Mouse (Mus musculus) ES-Bruce4 (cell line): ENCODE measurements around the gene Gtf3c2. TPM values are rescaled to one million over a fixed set of nuclear protein-coding genes. Genes with fewer than 3 reads are reported as not detected.

Experiments
- H3K27ac ChIP-seq: 2 replicates; pipeline ENCODE4 v1.5.1; 2012; ENCODE audit warnings: low read length, inconsistent platforms; ENCODE audit not compliant: insufficient read depth
- H3K27me3 ChIP-seq: 2 replicates; pipeline ENCODE4 v1.6.1; 2012; ENCODE audit warnings: mild to moderate bottlenecking, low read length, inconsistent platforms; ENCODE audit not compliant: control insufficient read depth, poor library complexity, insufficient read depth, severe bottlenecking
- H3K36me3 ChIP-seq: 2 replicates; pipeline ENCODE4 v1.6.1; 2012; ENCODE audit warnings: inconsistent platforms, mild to moderate bottlenecking, low read length, moderate library complexity; ENCODE audit not compliant: control insufficient read depth, poor library complexity, insufficient read depth, severe bottlenecking
- H3K4me1 ChIP-seq: one replicate; pipeline ENCODE4 v1.8.1; 2011; ENCODE audit warnings: low read length; ENCODE audit not compliant: control insufficient read depth, insufficient read depth
- H3K4me3 ChIP-seq: 2 replicates; pipeline ENCODE4 v1.5.1; 2011; ENCODE audit warnings: low read depth, mild to moderate bottlenecking, low read length
- H3K9ac ChIP-seq: 2 replicates; pipeline ENCODE4 v1.6.1; 2012; ENCODE audit warnings: low read depth, mild to moderate bottlenecking, inconsistent platforms; ENCODE audit not compliant: poor library complexity, severe bottlenecking
- H3K9me3 ChIP-seq: replicated peaks from 2 replicates; pipeline ENCODE4 v1.6.1; 2012; ENCODE audit warnings: mild to moderate bottlenecking, low read length, inconsistent platforms; ENCODE audit not compliant: control insufficient read depth, poor library complexity, insufficient read depth, severe bottlenecking
- CTCF ChIP-seq: IDR thresholded peaks from one replicate; pipeline ENCODE4 v1.8.1; 2011; ENCODE audit warnings: low read depth, low read length
- EP300 ChIP-seq: IDR thresholded peaks from 2 replicates; pipeline ENCODE4 v1.6.1; 2011; ENCODE audit warnings: low read depth, low read length; ENCODE audit not compliant: insufficient read depth
- POLR2A ChIP-seq: IDR thresholded peaks from one replicate; pipeline ENCODE4 v1.8.1; 2011; ENCODE audit warnings: low read length; ENCODE audit not compliant: insufficient read depth
- polyA plus RNA-seq: library from polyadenylated mRNA; stranded (reverse); fragments of >200 nt; gene quantifications from 2 replicates; pipeline ENCODE4 v1.2.4, GENCODE M21; 2011; ENCODE audit warnings: low read depth; ENCODE audit not compliant: missing spikeins, insufficient read depth, insufficient read length

The Gtf3c2 gene
- polyA plus RNA-seq, 1 experiment, result 106 TPM

DNA sequence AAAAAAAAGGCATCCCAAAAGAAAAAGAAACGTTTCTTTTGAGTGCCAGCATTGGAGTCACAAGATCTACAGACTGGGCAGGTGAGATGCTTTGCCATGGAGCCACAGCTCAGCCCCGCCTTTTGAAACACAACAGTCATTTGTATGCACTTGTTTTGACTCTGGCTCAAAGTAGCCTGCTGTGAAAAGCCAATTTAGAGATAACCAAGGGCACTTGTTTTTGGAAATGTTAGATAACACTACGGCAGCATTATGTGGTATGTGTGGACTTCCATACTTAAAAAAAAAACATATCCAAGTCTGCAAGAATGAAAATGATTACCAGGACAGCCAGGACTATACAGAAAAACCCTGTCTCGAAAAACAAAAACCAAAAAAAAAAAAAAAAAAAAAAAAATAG, 3.7 kb upstream of the Gtf3c2 start:
- Histone ChIP-seq H3K9me3 (no peaks in the 10 kb centered on the region), H3K36me3 (peaks cover 4% of the 10 kb centered on the region; the same call in 1 of the 2 replicates), H3K27me3 (no peaks in the 10 kb centered on the region), H3K4me1 (no peaks in the 10 kb centered on the region), H3K9ac (no peak overlapping the region), H3K4me3 (no peak overlapping the region), H3K27ac (no peak overlapping the region)
- no peak for TF ChIP-seq CTCF
- no peak for TF ChIP-seq POLR2A
- TF ChIP-seq EP300, result no peak

DNA sequence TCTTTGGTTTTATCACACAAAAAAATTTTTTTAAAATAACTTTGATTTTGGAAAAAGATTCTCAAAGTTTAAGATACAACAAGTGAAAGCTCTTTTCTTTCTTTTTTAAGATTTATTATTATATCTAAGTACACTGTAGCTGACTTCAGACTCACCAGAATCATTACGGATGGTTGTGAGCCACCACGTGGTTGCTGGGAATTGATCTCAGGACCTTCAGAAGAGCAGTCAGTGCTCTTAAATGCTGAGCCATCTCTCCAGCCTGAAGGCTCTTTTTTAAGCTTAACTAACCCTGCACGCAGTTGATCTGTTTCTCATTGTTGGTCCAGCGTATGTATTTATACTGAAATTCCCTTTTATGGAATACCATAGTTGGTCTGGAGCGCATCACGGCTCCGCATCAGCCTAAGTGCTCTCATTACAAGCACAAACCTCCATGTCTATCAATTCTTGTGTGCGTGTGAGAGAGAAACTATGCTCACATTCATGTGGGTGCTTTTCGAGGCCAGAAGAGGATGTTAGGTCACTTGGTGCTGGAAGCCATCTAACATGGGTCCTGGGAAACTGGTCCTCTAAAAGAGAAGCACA, 1.3 kb upstream of the Gtf3c2 start:
- no peak overlapping the region for H3K27ac ChIP-seq
- H3K36me3 ChIP-seq, result no peaks in the 10 kb centered on the region
- TF ChIP-seq CTCF (no peak), POLR2A (no peak), EP300 (no peak)
- H3K9ac ChIP-seq, result peak overlapping the region; percentile 18; the same call in 1 of the 2 replicates
- H3K4me1 ChIP-seq, result no peaks in the 10 kb centered on the region
- no peaks in the 10 kb centered on the region for H3K9me3 ChIP-seq
- H3K4me3 ChIP-seq, result no peak overlapping the region
- no peaks in the 10 kb centered on the region for H3K27me3 ChIP-seq

DNA sequence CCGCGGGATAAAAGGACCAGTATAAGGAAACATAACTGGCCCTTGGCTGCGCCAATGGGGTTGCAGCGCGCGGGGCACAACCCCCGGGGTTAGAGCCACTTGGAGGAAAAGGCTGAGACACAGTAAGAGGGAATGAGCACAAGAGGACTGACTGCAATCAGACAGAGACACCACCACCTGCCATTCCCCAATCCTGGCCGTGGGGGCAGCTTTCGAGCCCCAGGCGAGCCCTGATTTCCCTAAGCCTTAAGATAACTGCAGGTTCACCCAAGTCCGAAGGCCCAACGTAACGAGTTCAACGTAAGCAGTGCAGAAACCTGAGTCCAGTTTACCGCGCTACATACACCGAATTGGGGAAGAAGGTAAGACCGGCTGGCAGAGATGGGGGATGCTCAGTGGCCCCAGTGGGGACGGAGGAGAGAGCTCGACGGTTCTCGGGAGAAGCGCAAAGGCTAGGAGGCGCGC, 611 bp downstream of the Gtf3c2 start:
- Histone ChIP-seq H3K36me3 (peaks cover 3% of the 10 kb centered on the region), H3K4me1 (no peaks in the 10 kb centered on the region), H3K9ac (peak overlapping the region; percentile 79), H3K27ac (peak overlapping the region; percentile 83), H3K9me3 (no peaks in the 10 kb centered on the region), H3K4me3 (peak overlapping the region; percentile 98), H3K27me3 (no peaks in the 10 kb centered on the region)
- TF ChIP-seq CTCF, result no peak
- TF ChIP-seq EP300, result no peak
- TF ChIP-seq POLR2A, result no peak

DNA sequence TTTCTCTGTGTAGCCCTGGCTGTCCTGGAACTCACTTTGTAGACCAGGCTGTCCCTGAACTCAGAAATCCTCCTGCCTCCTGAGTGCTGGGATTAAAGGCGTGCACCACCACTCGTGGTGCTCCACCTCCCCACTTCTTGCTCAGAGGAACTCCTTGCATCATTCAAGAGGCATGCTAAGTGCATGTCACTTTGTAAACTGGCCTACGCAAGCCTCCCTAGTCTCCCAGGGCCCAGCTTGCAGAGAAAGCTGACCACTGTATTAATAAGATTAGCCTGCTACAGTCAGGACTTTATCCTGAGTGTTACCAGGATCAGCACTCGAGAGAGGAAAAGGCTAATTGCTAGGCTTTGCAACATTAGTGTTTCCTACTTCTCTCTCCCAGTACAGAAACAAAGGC, 11.3 kb downstream of the Gtf3c2 start:
- no peak overlapping the region for H3K9ac ChIP-seq
- no peaks in the 10 kb centered on the region for H3K27me3 ChIP-seq
- TF ChIP-seq EP300 (no peak), CTCF (no peak), POLR2A (no peak)
- no peak overlapping the region for H3K4me3 ChIP-seq
- no peak overlapping the region for H3K27ac ChIP-seq
- no peaks in the 10 kb centered on the region for H3K9me3 ChIP-seq
- H3K4me1 ChIP-seq, result no peaks in the 10 kb centered on the region
- peaks cover 93% of the 10 kb centered on the region for H3K36me3 ChIP-seq

DNA sequence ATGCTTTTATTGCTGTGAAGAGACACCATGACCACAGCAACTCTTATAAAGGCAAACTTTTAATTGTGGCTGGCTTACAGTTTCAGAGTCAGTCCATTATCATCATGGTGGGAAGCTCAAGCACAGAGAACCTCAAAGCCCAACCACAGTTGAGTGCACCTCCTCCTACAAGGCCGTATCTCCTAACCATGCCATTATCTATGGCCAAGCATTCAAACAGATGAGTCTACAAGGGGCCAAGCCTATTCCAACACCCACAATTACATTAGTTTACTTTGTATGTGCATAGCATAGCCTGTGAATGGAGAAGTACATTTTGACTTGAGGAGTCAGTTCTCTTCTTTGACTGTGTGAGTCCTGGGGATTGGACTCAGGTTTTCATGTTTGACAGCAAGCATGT, 15.1 kb downstream of the Gtf3c2 start:
- no peak overlapping the region for H3K4me3 ChIP-seq
- H3K36me3 ChIP-seq, result peaks cover 80% of the 10 kb centered on the region
- no peak overlapping the region for H3K9ac ChIP-seq
- no peak for TF ChIP-seq POLR2A
- no peak for TF ChIP-seq CTCF
- no peak for TF ChIP-seq EP300
- H3K4me1 ChIP-seq, result no peaks in the 10 kb centered on the region
- H3K27me3 ChIP-seq, result no peaks in the 10 kb centered on the region
- H3K9me3 ChIP-seq, result no peaks in the 10 kb centered on the region
- no peak overlapping the region for H3K27ac ChIP-seq

DNA sequence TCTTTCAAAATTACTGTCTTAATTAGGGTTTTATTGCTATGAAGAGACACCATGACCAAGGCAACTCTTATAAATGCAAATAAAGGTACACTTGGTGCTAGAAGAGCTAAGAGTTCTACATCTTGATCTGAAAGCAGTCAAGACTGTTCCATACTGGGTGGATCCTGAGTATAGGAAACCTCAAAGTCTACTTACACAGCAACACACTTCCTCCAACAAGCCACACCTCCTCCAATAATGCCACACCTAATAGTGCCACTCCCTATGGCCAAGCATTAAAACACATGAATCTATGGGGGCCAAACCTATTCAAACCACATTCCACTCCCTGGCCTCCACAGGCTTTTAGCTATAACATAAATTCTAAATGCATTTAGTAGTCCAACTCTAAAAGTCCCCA, 17.5 kb downstream of the Gtf3c2 start:
- no peaks in the 10 kb centered on the region for H3K9me3 ChIP-seq
- no peaks in the 10 kb centered on the region for H3K27me3 ChIP-seq
- H3K9ac ChIP-seq, result no peak overlapping the region
- no peak overlapping the region for H3K4me3 ChIP-seq
- H3K27ac ChIP-seq, result no peak overlapping the region
- no peaks in the 10 kb centered on the region for H3K4me1 ChIP-seq
- H3K36me3 ChIP-seq, result peaks cover 81% of the 10 kb centered on the region
- TF ChIP-seq CTCF, result no peak
- no peak for TF ChIP-seq EP300
- TF ChIP-seq POLR2A, result no peak
